Mouse (Mus musculus) megakaryocyte, embryonic 14.5 days (primary cell): ENCODE measurements around the gene Snx10.

ENCODE experiments used
- FLI1 ChIP-seq: IDR thresholded peaks from 2 replicates; pipeline ENCODE4 v1.6.1; 2012; ENCODE audit warnings: low read length, inconsistent platforms, mixed read lengths
- GATA1 ChIP-seq: IDR thresholded peaks from 3 replicates; pipeline ENCODE4 v1.6.1; 2012; ENCODE audit warnings: mixed read lengths, low read length, inconsistent platforms, borderline replicate concordance

DNA sequence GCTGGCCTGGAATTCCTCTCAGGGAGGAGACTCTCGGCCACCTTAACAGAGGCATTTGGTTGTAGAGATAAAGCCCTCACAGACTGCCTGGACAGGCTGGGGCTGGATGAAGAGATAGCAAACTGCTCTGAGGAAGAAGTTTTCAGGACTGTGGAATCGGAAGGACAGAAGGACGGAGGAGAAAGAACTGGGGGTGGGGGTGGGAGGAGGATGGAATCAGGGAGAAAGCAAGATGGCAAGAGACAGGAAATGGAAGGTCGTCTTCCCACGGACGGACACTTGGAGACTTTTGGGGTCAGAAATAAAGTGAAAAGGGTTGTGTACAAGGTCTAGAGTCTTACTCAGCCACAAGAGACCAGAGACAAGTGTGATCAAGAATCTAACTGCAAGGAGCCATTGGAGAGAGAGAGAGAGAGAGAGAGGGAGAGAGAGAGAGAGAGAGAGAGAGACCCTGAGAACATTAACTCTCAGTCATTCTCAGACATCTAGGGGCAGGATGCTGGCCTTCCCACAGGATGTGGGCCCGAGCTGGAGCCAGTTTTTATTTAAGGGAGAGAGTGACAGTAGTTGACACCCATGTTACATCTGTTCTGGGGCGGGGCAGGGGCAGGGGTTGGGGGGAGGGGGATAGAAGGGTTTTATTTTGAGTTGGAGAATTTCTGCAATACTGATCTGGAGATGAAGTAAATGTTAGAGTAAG lies 110.1 kb downstream of the Snx10 start:
- no peak for TF ChIP-seq GATA1
- TF ChIP-seq FLI1, result no peak
